Mouse (Mus musculus): Measurements from ENCODE around the gene Unc45a. TPM values are rescaled to one million over a fixed set of nuclear protein-coding genes. Genes with fewer than 3 reads are reported as not detected.
A peak's percentile ranks its signal among the peaks of the same experiment; 100 is the strongest.

Unc45a gene
- polyA plus RNA-seq, 1 experiment from 2014 or later = 61.2 TPM

DNA sequence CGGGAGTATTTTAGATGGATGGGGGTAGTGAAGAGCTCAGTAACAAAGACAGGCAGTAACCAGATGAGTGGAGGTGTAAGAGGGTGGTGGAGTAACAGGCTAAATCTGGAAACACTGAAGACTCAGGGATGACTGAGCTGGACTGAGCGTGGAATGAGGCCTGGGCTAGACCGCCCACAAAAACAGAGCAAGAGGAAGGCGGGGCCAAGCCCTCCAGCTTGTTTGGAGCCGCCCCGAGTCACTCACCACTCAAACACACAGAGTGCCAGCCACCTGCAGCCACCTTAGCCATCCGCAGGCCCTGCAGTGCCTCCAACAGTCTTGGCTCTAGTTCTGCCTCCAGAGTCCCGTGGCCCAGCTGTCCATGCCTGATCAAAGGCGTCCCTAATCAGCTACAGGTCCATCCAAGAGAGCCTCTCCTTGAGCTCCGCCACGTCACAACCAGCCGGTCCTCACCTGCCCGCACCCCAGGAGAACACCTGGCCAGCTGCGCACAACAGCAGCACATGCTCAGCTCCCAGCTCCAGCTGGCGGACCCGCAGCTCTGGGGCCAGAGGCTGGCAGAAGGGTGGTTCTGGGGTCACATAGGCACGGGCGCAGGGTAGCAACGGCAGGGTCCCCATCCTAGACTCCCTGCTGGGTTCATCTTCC, 20.8 kb downstream of the Unc45a start:
- WGBS = 85% methylated on average over 19 of the region's 19 CpGs
- no peaks in the 10 kb centered on the region for H3K9me3 ChIP-seq
- peaks cover 20% of the 10 kb centered on the region for H3K36me3 ChIP-seq
- peaks cover 21% of the 10 kb centered on the region for H3K4me1 ChIP-seq (replicated peaks)
- no peak overlapping the region for H3K4me3 ChIP-seq
- no peak for ATAC-seq (ENCODE audit: low FRiP score, low read depth)
- no peaks in the 10 kb centered on the region for H3K27me3 ChIP-seq
- H3K9ac ChIP-seq = no peak overlapping the region
- no peak overlapping the region for H3K27ac ChIP-seq (replicated peaks)
- no peak overlapping the region for H3K4me2 ChIP-seq

DNA sequence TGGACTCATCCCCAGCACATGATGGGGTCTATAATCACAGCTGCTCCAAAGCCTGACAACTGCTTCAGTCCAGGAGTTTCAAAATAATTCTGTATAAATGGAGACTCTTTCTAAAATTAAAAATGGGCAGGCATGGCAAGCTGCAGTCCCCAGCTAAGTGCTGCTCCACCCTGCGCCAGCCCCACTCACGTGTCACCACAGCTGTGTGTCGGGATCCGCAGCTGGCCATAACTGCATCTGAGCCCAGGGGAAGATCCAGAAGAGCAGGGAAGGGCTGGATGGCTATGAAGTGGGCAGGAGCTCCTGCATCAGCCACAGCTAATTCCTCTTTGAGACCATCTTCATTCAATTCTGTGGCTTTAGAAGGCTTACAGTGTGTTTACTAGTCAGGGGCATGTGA, 22.1 kb downstream of the Unc45a start:
- no peaks in the 10 kb centered on the region for H3K27me3 ChIP-seq
- no peak overlapping the region for H3K4me2 ChIP-seq
- no peak for ATAC-seq (ENCODE audit: low FRiP score, low read depth)
- H3K4me1 ChIP-seq (replicated peaks) = peaks cover 19% of the 10 kb centered on the region
- H3K36me3 ChIP-seq = peaks cover 25% of the 10 kb centered on the region
- no peak overlapping the region for H3K9ac ChIP-seq
- no peaks in the 10 kb centered on the region for H3K9me3 ChIP-seq
- no peak overlapping the region for H3K4me3 ChIP-seq
- no peak overlapping the region for H3K27ac ChIP-seq (replicated peaks)
- 92% methylated on average over 4 of the region's 4 CpGs for WGBS

DNA sequence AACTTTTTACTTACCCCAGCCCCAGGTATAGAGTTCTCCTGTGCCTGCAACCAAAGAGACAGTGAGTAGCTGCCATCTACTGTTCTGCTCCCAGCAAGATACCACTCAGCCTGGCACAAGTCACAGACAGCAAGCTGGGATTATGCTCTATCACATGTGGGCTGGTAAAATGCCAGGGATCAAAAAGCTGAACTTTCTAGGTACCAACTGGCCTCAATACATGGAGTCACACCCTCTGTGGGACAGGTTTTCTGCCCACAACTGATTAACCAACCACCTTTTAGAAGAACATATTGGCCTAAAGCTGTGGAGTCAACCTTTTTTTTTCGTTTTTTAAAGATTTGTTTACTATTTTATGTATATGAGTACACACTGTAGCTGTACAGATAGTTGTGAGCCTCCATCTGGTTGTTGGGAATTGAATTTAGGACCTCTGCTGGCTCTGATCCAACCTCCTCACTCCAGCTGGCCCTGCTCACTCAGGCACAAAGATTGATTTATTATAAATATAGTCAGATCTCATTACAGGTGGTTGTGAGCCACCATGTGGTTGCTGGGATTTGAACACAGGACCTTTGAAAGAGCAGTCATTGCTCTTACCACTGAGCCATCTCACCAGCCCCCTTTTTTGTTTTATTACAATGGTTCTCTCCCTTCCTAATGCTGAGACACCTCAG, 23.2 kb downstream of the Unc45a start:
- 79% methylated on average over 1 of the region's 1 CpGs for WGBS
- Histone ChIP-seq H3K4me2 (no peak overlapping the region), H3K36me3 (peaks cover 25% of the 10 kb centered on the region), H3K4me3 (no peak overlapping the region), H3K9me3 (no peaks in the 10 kb centered on the region), H3K27ac (replicated peaks) (no peak overlapping the region), H3K9ac (no peak overlapping the region), H3K27me3 (no peaks in the 10 kb centered on the region), H3K4me1 (replicated peaks) (peaks cover 9% of the 10 kb centered on the region)
- ATAC-seq (ENCODE audit: low FRiP score, low read depth) = no peak

DNA sequence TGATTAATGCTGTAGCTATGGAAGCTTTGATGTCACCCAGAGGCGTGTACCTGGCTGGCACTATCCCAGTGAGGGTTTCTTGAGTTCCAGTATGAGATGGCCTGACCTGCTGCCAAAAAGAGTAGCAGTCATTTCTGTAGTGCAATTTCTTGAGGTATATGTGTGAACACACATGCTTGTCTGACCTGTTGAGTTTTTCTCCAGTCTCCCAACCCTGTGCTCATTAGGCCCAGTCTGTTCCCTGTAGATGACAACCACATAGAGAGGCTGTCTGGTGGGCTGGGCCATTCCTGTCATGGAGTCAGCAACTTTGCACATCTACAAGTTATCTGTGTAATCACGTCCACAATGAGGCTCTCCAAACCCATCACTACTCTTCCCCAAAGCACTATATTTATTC, 25.1 kb downstream of the Unc45a start:
- Histone ChIP-seq H3K9ac (no peak overlapping the region), H3K27ac (replicated peaks) (no peak overlapping the region), H3K4me2 (no peak overlapping the region), H3K36me3 (peaks cover 29% of the 10 kb centered on the region), H3K27me3 (no peaks in the 10 kb centered on the region), H3K4me1 (replicated peaks) (no peaks in the 10 kb centered on the region), H3K4me3 (no peak overlapping the region), H3K9me3 (no peaks in the 10 kb centered on the region)
- ATAC-seq (ENCODE audit: low FRiP score, low read depth) = no peak
- WGBS = 88% methylated on average over 2 of the region's 2 CpGs

DNA sequence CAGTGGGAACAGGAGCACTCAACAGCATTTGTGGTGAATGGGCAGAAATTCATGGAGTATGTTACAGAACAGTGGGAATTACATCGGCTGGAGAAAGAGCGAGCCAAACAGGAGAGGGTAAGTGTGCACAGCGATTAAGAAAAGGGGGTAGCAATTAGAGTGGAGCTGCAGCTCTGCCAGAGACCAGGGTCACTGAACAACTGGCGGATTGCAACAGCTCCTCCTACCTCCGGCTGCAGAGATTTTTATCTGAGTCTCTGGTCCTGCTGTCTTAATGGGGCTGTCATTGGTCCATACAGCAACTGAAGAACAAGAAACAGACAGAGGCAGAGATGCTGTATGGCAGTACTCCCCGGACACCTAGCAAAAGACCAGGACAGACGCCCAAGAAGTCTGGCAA, 30.0 kb downstream of the Unc45a start:
- no peaks in the 10 kb centered on the region for H3K27me3 ChIP-seq
- H3K4me2 ChIP-seq = no peak overlapping the region
- no peak overlapping the region for H3K9ac ChIP-seq
- no peaks in the 10 kb centered on the region for H3K9me3 ChIP-seq
- no peak for ATAC-seq (ENCODE audit: low FRiP score, low read depth)
- no peak overlapping the region for H3K27ac ChIP-seq (replicated peaks)
- no peak overlapping the region for H3K4me3 ChIP-seq
- peaks cover 14% of the 10 kb centered on the region for H3K36me3 ChIP-seq
- 88% methylated on average over 7 of the region's 7 CpGs for WGBS
- H3K4me1 ChIP-seq (replicated peaks) = no peaks in the 10 kb centered on the region

DNA sequence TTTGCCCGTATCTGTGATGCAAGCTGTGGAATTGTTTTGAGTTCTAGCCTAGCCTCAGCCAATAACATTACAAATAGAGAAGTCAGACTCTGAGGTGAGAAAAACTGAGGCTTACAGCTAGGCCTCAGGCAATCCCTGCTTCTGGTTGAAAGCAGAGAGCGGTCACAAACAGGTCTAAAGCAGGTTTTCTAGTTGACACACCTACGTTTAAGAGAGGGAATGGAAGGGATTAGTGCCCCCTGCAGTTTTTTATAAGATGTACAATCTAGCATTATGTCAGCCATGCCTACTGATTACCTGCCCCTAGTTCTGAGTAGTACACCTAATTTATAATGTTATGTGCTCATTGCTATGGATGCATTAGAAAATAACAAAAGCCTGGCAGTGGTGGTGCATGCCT, 33.0 kb downstream of the Unc45a start:
- 84% methylated on average over 3 of the region's 3 CpGs for WGBS
- Histone ChIP-seq H3K27me3 (no peaks in the 10 kb centered on the region), H3K4me3 (no peak overlapping the region), H3K9me3 (no peaks in the 10 kb centered on the region), H3K27ac (replicated peaks) (no peak overlapping the region), H3K4me2 (no peak overlapping the region), H3K9ac (no peak overlapping the region), H3K36me3 (peaks cover 4% of the 10 kb centered on the region; the same call in 1 of the 2 replicates), H3K4me1 (replicated peaks) (no peaks in the 10 kb centered on the region)
- ATAC-seq (ENCODE audit: low FRiP score, low read depth) = no peak

DNA sequence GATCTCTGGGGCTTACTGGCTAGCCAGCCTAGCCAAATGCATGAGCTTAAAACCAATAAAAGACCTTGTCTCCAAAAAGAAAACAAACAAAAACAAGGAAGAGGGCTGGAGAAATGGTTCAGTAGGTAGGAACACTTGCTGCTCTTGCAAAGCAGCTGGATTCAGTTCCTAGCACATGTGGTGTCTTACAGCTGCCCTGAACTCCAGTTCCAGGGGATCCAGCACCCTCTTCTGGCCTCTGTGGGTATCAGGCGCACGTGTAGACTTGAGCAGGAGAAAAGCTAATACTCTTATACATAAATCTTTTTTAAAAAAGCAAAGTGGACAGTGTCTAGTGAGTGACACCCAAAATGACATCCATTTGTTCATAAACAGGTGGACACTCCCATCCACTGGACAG, 39.3 kb downstream of the Unc45a start:
- Histone ChIP-seq H3K9me3 (no peaks in the 10 kb centered on the region), H3K4me1 (replicated peaks) (no peaks in the 10 kb centered on the region; the same call in 1 of the 2 replicates), H3K36me3 (no peaks in the 10 kb centered on the region), H3K4me2 (no peak overlapping the region), H3K4me3 (no peak overlapping the region), H3K27ac (replicated peaks) (no peak overlapping the region), H3K27me3 (no peaks in the 10 kb centered on the region), H3K9ac (no peak overlapping the region)
- 88% methylated on average over 2 of the region's 2 CpGs for whole genome bisulfite sequencing
- no peak for ATAC-seq (ENCODE audit: low FRiP score, low read depth)

DNA sequence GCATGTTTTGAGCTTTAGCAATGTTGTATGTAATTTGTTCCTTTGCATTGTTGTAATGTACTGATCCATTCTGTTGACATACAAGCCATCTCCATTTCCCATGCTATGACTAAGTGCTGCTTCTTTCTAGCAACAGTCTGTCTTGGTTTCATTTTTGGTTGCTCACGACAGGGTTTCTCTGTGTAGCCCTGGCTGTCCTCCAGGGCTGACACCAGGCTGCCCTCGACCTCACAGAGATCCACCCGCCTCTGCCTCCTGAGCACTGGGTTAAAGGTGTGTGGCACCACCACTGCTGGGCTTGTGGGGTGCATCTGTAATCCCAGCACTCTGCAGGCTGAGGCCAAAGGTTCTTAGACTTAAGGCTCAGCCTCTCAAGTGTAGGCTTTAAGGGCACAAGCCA, 41.2 kb downstream of the Unc45a start:
- Histone ChIP-seq H3K4me2 (no peak overlapping the region), H3K27ac (replicated peaks) (no peak overlapping the region; the same call in 1 of the 2 replicates), H3K4me3 (no peak overlapping the region), H3K4me1 (replicated peaks) (peaks cover 4% of the 10 kb centered on the region; the same call in 1 of the 2 replicates), H3K36me3 (no peaks in the 10 kb centered on the region), H3K27me3 (no peaks in the 10 kb centered on the region), H3K9me3 (no peaks in the 10 kb centered on the region), H3K9ac (no peak overlapping the region)
- ATAC-seq (ENCODE audit: low FRiP score, low read depth) = no peak
- WGBS = 89% methylated on average over 3 of the region's 3 CpGs

DNA sequence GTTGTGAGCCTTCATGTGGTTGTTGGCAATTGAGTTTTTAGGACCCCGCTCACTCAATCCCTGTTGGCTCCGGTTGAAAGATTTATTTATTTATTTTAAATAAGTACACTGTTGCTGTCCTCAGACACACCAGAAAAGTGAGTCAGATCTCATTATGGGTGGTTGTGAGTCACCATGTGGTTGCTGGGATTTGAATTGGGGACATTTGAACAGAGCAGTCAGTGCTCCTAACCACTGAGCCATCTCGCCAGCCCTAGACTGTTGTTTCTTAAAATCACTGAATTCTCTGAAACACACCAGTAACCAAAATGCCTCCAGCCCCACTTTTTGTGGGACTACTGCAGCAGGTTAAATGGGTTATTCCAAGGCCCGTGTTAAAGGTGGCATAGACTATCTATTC, 42.1 kb downstream of the Unc45a start:
- no peaks in the 10 kb centered on the region for H3K36me3 ChIP-seq
- WGBS = 93% methylated on average over 4 of the region's 4 CpGs

DNA sequence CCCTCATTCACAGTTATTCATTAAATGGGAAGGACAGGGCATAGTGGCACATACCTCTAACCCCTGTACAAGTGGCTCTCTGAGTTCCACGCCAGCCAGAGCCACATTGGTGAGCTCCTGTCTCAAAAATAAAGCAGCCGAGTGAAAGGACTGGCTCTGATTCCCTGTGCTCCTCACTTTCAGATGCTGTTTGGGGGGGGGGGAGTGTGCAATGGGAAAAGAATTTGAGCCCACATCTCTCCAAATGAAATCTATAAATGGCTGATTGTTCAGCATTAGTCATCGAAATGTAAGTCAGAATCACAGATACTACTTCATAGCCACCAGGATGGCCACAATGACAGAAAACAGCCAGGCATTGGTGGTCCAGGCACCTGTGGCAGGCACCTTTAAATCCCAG, 43.8 kb downstream of the Unc45a start:
- H3K4me1 ChIP-seq (replicated peaks) = peaks cover 4% of the 10 kb centered on the region; the same call in 1 of the 2 replicates
- no peaks in the 10 kb centered on the region for H3K9me3 ChIP-seq
- H3K4me3 ChIP-seq = no peak overlapping the region
- no peak for ATAC-seq (ENCODE audit: low FRiP score, low read depth)
- no peak overlapping the region for H3K9ac ChIP-seq
- H3K27me3 ChIP-seq = no peaks in the 10 kb centered on the region
- H3K36me3 ChIP-seq = no peaks in the 10 kb centered on the region
- no peak overlapping the region for H3K4me2 ChIP-seq
- 83% methylated on average over 3 of the region's 3 CpGs for WGBS
- H3K27ac ChIP-seq (replicated peaks) = no peak overlapping the region

More for the DNA sequence above, 42.1 kb downstream of the Unc45a start:
- Histone ChIP-seq H3K4me1 (replicated peaks) (peaks cover 4% of the 10 kb centered on the region; the same call in 1 of the 2 replicates), H3K9ac (no peak overlapping the region), H3K9me3 (no peaks in the 10 kb centered on the region), H3K27me3 (no peaks in the 10 kb centered on the region), H3K4me3 (no peak overlapping the region), H3K27ac (replicated peaks) (no peak overlapping the region), H3K4me2 (no peak overlapping the region)
- ATAC-seq (ENCODE audit: low FRiP score, low read depth) = no peak

DNA sequence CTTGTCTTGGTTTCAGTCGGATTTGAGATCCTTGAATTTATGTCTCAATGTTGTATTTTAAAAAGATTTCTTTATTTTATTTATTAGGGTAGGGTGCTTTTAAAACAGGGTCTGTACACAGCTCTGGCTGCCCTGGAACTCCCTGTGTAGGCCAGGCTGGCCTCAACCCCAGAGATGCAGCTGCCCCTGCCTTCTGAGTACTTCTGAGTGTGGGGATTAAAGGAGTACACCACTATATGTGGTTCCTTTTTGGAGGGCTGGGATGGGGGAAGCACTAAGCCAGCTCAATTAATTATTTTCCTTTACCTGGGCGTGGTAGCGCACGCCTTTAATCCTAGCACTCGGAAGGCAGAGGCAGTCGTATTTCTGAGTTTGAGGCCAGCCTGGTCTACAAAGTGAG, 44.3 kb downstream of the Unc45a start:
- Histone ChIP-seq H3K27me3 (no peaks in the 10 kb centered on the region), H3K9me3 (no peaks in the 10 kb centered on the region), H3K9ac (no peak overlapping the region), H3K4me1 (replicated peaks) (peaks cover 4% of the 10 kb centered on the region; the same call in 1 of the 2 replicates), H3K4me3 (no peak overlapping the region), H3K36me3 (peaks cover 3% of the 10 kb centered on the region; the same call in 1 of the 2 replicates), H3K27ac (replicated peaks) (no peak overlapping the region), H3K4me2 (no peak overlapping the region)
- 94% methylated on average over 6 of the region's 6 CpGs for WGBS
- ATAC-seq (ENCODE audit: low FRiP score, low read depth) = no peak

DNA sequence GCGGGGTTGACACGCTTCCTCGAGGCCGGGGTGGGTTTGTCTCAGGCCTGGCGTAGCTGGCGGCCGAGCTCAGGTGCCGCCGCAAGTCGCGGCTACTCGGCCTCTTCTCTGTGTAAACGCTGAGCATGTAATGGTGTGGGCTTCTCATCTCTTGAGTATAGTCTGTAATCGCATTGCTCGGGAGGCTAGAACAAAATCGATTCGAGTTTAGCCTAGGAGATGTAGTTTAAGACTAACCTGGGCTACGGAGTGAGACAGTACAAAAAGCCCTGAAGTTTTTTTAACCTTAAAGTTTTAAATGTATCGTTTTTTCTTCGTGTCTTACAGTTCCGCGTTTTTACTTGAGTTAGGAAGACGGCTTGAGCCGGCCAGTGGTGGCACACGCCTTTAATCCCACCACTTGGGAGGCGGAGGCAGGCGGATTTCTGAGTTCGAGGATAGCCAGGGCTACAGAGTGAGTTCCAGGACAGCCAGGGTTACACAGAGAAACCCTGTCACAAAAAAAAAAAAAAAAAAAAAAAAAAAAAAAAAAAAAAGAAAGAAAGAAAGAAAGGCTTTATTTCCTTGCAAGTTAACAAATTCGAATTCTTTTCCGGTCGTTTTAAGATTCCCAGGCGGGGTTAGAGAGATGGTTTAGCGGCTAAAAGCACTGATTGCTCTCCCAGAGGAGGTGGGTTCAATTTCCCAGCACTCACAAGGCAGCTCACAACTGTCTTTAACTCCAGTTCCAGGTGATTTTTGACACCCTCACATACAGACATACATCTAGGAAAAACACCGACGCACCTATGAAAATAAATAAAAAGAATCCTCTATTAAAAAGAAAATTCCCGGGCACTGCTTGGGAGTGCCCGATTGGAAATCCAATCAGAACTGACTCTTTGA, 45.8 kb downstream of the Unc45a start:
- Histone ChIP-seq H3K27ac (replicated peaks) (peak overlapping the region; percentile 17), H3K4me3 (peak overlapping the region; percentile 57), H3K36me3 (peaks cover 12% of the 10 kb centered on the region), H3K4me2 (peak overlapping the region; percentile 87), H3K9ac (peak overlapping the region; percentile 36), H3K9me3 (no peaks in the 10 kb centered on the region), H3K27me3 (no peaks in the 10 kb centered on the region), H3K4me1 (replicated peaks) (peaks cover 4% of the 10 kb centered on the region; the same call in 1 of the 2 replicates)
- ATAC-seq (ENCODE audit: low FRiP score, low read depth) = no peak
- WGBS = 10% methylated on average over 37 of the region's 37 CpGs
